Mouse (Mus musculus) thymus, postnatal 0 days (tissue): ENCODE measurements at regions not wholly inside any gene's neighbourhood (a gene's known extent, or its start where the extent isn't known, plus 50 kb on each side); places are given as distances from the start of the nearest gene placed in this dataset.

Experiments used
- DNase-seq: peaks from one replicate; pipeline ENCODE4 v3.0.0-alpha.2; 2015; ENCODE audit warnings: low spot score

- no peak for DNase-seq
Observed at GRCm38 (mm10) chr14:102882281-102882680, 100.2 kb downstream of the Kctd12 start.

- no peak for DNase-seq
Observed at GRCm38 (mm10) chr14:102880658-102881083, 101.8 kb downstream of the Kctd12 start.

- DNase-seq = no peak
Observed at GRCm38 (mm10) chr14:102878572-102878971, 103.9 kb downstream of the Kctd12 start.

- DNase-seq = no peak
Observed at GRCm38 (mm10) chr14:102868160-102868559, 114.3 kb downstream of the Kctd12 start.

GRCm38 (mm10) chr14:102867697-102868096 is 114.7 kb downstream of the Kctd12 start:
- no peak for DNase-seq

GRCm38 (mm10) chr14:102866511-102866910 is 115.9 kb downstream of the Kctd12 start:
- no peak for DNase-seq

GRCm38 (mm10) chr14:102861694-102862093 is 120.7 kb downstream of the Kctd12 start:
- no peak for DNase-seq

- DNase-seq = no peak
Observed at GRCm38 (mm10) chr14:102859361-102859871, 123.0 kb downstream of the Kctd12 start.

GRCm38 (mm10) chr14:102855264-102855840 is 127.1 kb downstream of the Kctd12 start:
- DNase-seq = no peak

GRCm38 (mm10) chr14:102843700-102844099 is 138.7 kb downstream of the Kctd12 start:
- DNase-seq = no peak

GRCm38 (mm10) chr14:102837602-102838001 is 144.8 kb downstream of the Kctd12 start:
- no peak for DNase-seq

- no peak for DNase-seq
Observed at GRCm38 (mm10) chr14:102835118-102835769, 147.2 kb downstream of the Kctd12 start.

GRCm38 (mm10) chr14:102828442-102828841 is 154.0 kb downstream of the Kctd12 start:
- DNase-seq = peak; percentile 38

- no peak for DNase-seq
Observed at GRCm38 (mm10) chr14:102827756-102828384, 154.6 kb downstream of the Kctd12 start.

GRCm38 (mm10) chr14:102825525-102825924 is 156.9 kb downstream of the Kctd12 start:
- DNase-seq = no peak

- DNase-seq = no peak
Observed at GRCm38 (mm10) chr14:102820663-102821062, 161.8 kb downstream of the Kctd12 start.

GRCm38 (mm10) chr14:102811678-102812081 is 170.8 kb downstream of the Kctd12 start:
- DNase-seq = no peak

GRCm38 (mm10) chr14:102811022-102811421 is 171.4 kb downstream of the Kctd12 start:
- no peak for DNase-seq

- peak; percentile 84 for DNase-seq
Observed at GRCm38 (mm10) chr14:102810121-102810921, 172.1 kb downstream of the Kctd12 start.

GRCm38 (mm10) chr14:102805936-102806923 is 176.2 kb downstream of the Kctd12 start:
- peak; percentile 64 for DNase-seq
